Mouse (Mus musculus): Measurements from ENCODE around the gene Cend1. TPM values are rescaled to one million over a fixed set of nuclear protein-coding genes. Genes with fewer than 3 reads are reported as not detected.

The Cend1 gene
- polyA plus RNA-seq, 1 experiment from 2014 or later: not detected

- H3K79me2 ChIP-seq (ENCODE audit: inconsistent target): peaks cover 56% of the 10 kb centered on the region
- peak overlapping the region; percentile 92 for H3K4me3 ChIP-seq (ENCODE audit: inconsistent target)
- peak overlapping the region; percentile 82 for H3K27ac ChIP-seq
- H3K36me3 ChIP-seq (ENCODE audit: inconsistent target): peaks cover 17% of the 10 kb centered on the region; the same call in 1 of the 2 replicates
- 97% methylated on average over 6 of the region's 6 CpGs for WGBS (ENCODE audit: missing documents)
Observed at GRCm38 (mm10) chr7:141469352-141469751, 40.1 kb upstream of the Cend1 start.

- Histone ChIP-seq H3K79me2 (ENCODE audit: inconsistent target) (peaks cover 50% of the 10 kb centered on the region), H3K36me3 (ENCODE audit: inconsistent target) (peaks cover 17% of the 10 kb centered on the region; the same call in 1 of the 2 replicates), H3K4me3 (ENCODE audit: inconsistent target) (peak overlapping the region; percentile 92), H3K27ac (peak overlapping the region; percentile 82)
- WGBS (ENCODE audit: missing documents): 4% methylated on average over 8 of the region's 8 CpGs
Observed at GRCm38 (mm10) chr7:141468522-141469211, 39.4 kb upstream of the Cend1 start.

DNA sequence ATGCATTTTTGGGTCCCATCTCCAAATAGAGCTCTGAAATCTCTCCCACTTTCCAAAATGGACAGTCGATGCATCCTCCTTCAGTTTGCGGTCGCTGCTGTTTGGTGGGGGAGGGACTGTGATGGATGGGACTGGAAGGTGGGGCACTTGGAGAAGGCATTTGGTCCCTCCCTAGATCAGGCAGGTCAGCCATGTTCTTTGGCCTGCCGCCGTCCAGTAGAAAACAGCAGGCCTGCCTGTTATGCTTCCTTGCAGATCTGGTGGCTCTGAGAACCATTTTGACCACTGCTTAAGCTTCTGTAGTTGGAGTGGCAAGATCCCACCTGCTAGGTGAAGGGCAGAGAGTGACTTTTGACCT, 38.9 kb upstream of the Cend1 start:
- peaks cover 17% of the 10 kb centered on the region; the same call in 1 of the 2 replicates for H3K36me3 ChIP-seq (ENCODE audit: inconsistent target)
- H3K79me2 ChIP-seq (ENCODE audit: inconsistent target): peaks cover 44% of the 10 kb centered on the region
- WGBS (ENCODE audit: missing documents): 36% methylated on average over 5 of the region's 5 CpGs
- H3K4me3 ChIP-seq (ENCODE audit: inconsistent target): peak overlapping the region; percentile 92
- H3K27ac ChIP-seq: peak overlapping the region; percentile 82

- Histone ChIP-seq H3K4me3 (ENCODE audit: inconsistent target) (peak within 1 kb of the TSS; percentile 92), H3K27ac (peak within 1 kb of the TSS; percentile 82), H3K79me2 (ENCODE audit: inconsistent target) (peaks cover 38% of the 10 kb centered on the region), H3K36me3 (ENCODE audit: inconsistent target) (peaks cover 16% of the 10 kb centered on the region; the same call in 1 of the 2 replicates)
- 1% methylated on average over 46 of the region's 52 CpGs for WGBS (ENCODE audit: missing documents)
Observed at GRCm38 (mm10) chr7:141467230-141468030, 38.1 kb upstream of the Cend1 start, which contains the start of gene Cd151. Gene Cd151, plus strand, starts transcription at chr7:141467392.

- Histone ChIP-seq H3K79me2 (ENCODE audit: inconsistent target) (peaks cover 40% of the 10 kb centered on the region), H3K36me3 (ENCODE audit: inconsistent target) (peaks cover 12% of the 10 kb centered on the region; the same call in 1 of the 2 replicates), H3K27ac (peak overlapping the region; percentile 78), H3K4me3 (ENCODE audit: inconsistent target) (no peak overlapping the region; the same call in 1 of the 2 replicates)
- WGBS (ENCODE audit: missing documents): 76% methylated on average over 10 of the region's 10 CpGs
Observed at GRCm38 (mm10) chr7:141466607-141467148, 37.4 kb upstream of the Cend1 start.

- Histone ChIP-seq H3K27ac (peak overlapping the region; percentile 78), H3K36me3 (ENCODE audit: inconsistent target) (peaks cover 9% of the 10 kb centered on the region; the same call in 1 of the 2 replicates), H3K4me3 (ENCODE audit: inconsistent target) (peak overlapping the region; percentile 2; the same call in 1 of the 2 replicates), H3K79me2 (ENCODE audit: inconsistent target) (peaks cover 40% of the 10 kb centered on the region)
- WGBS (ENCODE audit: missing documents): 31% methylated on average over 6 of the region's 7 CpGs
Observed at GRCm38 (mm10) chr7:141466045-141466394, 36.7 kb upstream of the Cend1 start.

DNA sequence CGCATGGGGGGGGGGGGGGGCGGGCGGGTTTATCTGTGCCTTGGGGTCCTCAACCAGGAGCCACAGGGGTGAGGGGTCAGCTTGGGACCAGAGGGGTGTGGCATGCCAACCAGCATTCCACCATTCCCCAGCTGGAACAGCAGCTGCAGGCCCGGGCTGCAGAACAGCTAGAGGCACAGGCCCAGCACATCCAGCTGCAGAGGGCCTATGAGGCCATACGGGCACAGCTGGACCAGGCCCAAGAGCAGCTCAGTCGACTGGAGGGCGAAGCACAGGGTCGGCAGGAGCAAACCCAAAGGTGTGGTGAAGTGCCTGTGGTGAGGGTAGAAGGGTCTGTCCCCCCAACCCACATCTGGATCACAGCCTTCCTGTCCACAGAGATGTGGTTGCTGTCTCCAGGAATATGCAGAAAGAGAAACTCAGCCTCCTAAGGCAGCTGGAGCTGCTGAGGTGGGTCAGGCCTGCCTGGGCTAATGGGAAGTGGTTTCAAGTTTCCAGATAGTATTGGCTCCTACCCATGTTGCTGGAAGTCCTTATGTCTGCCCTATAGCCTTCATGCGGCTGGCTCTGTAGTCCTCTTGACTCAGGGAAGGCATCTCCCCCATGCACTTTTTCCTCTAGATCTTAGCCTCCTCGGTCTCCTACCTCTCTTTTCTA, 36.2 kb upstream of the Cend1 start:
- Histone ChIP-seq H3K4me3 (ENCODE audit: inconsistent target) (peak overlapping the region; percentile 2; the same call in 1 of the 2 replicates), H3K36me3 (ENCODE audit: inconsistent target) (peaks cover 6% of the 10 kb centered on the region; the same call in 1 of the 2 replicates), H3K79me2 (ENCODE audit: inconsistent target) (peaks cover 38% of the 10 kb centered on the region), H3K27ac (peak overlapping the region; percentile 78)
- WGBS (ENCODE audit: missing documents): 57% methylated on average over 9 of the region's 10 CpGs

- H3K79me2 ChIP-seq (ENCODE audit: inconsistent target): peaks cover 30% of the 10 kb centered on the region
- no peaks in the 10 kb centered on the region; the same call in 1 of the 2 replicates for H3K36me3 ChIP-seq (ENCODE audit: inconsistent target)
- 28% methylated on average over 38 of the region's 38 CpGs for WGBS (ENCODE audit: missing documents)
- H3K27ac ChIP-seq: no peak overlapping the region
- H3K4me3 ChIP-seq (ENCODE audit: inconsistent target): no peak overlapping the region
Observed at GRCm38 (mm10) chr7:141464603-141465201, 35.4 kb upstream of the Cend1 start.

- WGBS (ENCODE audit: missing documents): 39% methylated on average over 12 of the region's 12 CpGs
- H3K4me3 ChIP-seq (ENCODE audit: inconsistent target): no peak overlapping the region
- peaks cover 3% of the 10 kb centered on the region; the same call in 1 of the 2 replicates for H3K36me3 ChIP-seq (ENCODE audit: inconsistent target)
- no peak overlapping the region for H3K27ac ChIP-seq
- peaks cover 23% of the 10 kb centered on the region for H3K79me2 ChIP-seq (ENCODE audit: inconsistent target)
Observed at GRCm38 (mm10) chr7:141463824-141464602, 34.7 kb upstream of the Cend1 start.

DNA sequence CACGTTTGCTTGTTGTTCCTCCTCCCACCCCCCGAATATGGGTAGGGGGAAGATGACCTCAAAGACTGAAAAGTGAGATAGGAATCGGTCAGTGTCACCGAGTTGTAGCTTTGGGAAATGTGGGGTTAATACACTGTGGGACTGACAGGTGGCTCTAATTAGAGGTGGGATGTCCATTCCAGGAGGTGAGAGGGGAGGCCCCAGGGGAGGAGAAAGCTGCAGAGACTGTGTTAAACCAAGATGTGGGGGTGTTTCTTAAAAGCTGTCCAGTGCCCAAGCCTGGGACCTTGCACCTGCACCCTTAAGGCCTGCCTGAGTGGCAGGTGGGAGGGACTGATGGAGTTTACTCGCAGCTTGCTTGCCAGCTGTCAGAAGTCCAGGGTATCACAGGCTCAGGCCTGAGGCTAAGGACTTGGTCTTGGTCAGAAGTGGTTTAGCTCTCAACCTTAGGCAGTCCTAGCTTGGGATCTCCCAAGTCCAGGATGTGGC, 33.1 kb upstream of the Cend1 start:
- peak overlapping the region; percentile 12 for H3K4me3 ChIP-seq (ENCODE audit: inconsistent target)
- H3K27ac ChIP-seq: no peak overlapping the region
- peaks cover 15% of the 10 kb centered on the region; the same call in 1 of the 2 replicates for H3K36me3 ChIP-seq (ENCODE audit: inconsistent target)
- peaks cover 11% of the 10 kb centered on the region; the same call in 1 of the 2 replicates for H3K79me2 ChIP-seq (ENCODE audit: inconsistent target)
- 49% methylated on average over 5 of the region's 5 CpGs for WGBS (ENCODE audit: missing documents)

- Histone ChIP-seq H3K27ac (peak overlapping the region; percentile 58), H3K4me3 (ENCODE audit: inconsistent target) (peak overlapping the region; percentile 38), H3K79me2 (ENCODE audit: inconsistent target) (peaks cover 17% of the 10 kb centered on the region), H3K36me3 (ENCODE audit: inconsistent target) (peaks cover 15% of the 10 kb centered on the region; the same call in 1 of the 2 replicates)
- WGBS (ENCODE audit: missing documents): 5% methylated on average over 59 of the region's 59 CpGs
Observed at GRCm38 (mm10) chr7:141461521-141462332, 32.4 kb upstream of the Cend1 start.

GRCm38 (mm10) chr7:141460391-141461113, 31.3 kb upstream of the Cend1 start, which contains the start of gene Cracr2b:
Gene Cracr2b, plus strand, starts transcription at chr7:141461094.
- H3K27ac ChIP-seq: peak within 1 kb of the TSS; percentile 58

More at GRCm38 (mm10) chr7:141460391-141461113, 31.3 kb upstream of the Cend1 start, which contains the start of gene Cracr2b:
- WGBS (ENCODE audit: missing documents): 55% methylated on average over 15 of the region's 15 CpGs
- Histone ChIP-seq H3K4me3 (ENCODE audit: inconsistent target) (peak within 1 kb of the TSS; percentile 38), H3K79me2 (ENCODE audit: inconsistent target) (peaks cover 27% of the 10 kb centered on the region), H3K36me3 (ENCODE audit: inconsistent target) (peaks cover 15% of the 10 kb centered on the region; the same call in 1 of the 2 replicates)

All from macrophage (primary cell).